Mouse (Mus musculus): ENCODE results near the gene Ckmt1.

- TF ChIP-seq POLR2A (IDR thresholded peaks at IDR 0.05; ENCODE audit: insufficient read depth, low read depth, low read length): no peak
- no peak for TF ChIP-seq CTCF (IDR thresholded peaks at IDR 0.05; ENCODE audit: insufficient read depth, low read depth, low read length)
These were observed 6.1 kb downstream of the Ckmt1 start for GRCm38 (mm10) chr2:121363656-121364055.

Measured in olfactory bulb, adult 2 months (tissue).